Mouse (Mus musculus) layer of hippocampus, postnatal 36 days (tissue): ENCODE data around the gene Rasd1. TPM values are rescaled to one million over a fixed set of nuclear protein-coding genes. Genes with fewer than 3 reads are reported as not detected.
"Not testable (repeated sequence)": the region's sequence is repeated elsewhere in the genome, so short reads cannot be mapped to it uniquely, and the experiment has no call there.

Experiments
- DNase-seq, 2 experiments: peaks; one replicate each; pipeline ENCODE4 v3.0.0; 2022
- total RNA-seq, 2 experiments: library from RNA; stranded (reverse); gene quantifications; 2 replicates each; pipeline ENCODE4 v1.2.3; 2021

The Rasd1 gene
- total RNA-seq, 2 experiments from 2014 or later: 54.0 to 63.0 TPM

DNA sequence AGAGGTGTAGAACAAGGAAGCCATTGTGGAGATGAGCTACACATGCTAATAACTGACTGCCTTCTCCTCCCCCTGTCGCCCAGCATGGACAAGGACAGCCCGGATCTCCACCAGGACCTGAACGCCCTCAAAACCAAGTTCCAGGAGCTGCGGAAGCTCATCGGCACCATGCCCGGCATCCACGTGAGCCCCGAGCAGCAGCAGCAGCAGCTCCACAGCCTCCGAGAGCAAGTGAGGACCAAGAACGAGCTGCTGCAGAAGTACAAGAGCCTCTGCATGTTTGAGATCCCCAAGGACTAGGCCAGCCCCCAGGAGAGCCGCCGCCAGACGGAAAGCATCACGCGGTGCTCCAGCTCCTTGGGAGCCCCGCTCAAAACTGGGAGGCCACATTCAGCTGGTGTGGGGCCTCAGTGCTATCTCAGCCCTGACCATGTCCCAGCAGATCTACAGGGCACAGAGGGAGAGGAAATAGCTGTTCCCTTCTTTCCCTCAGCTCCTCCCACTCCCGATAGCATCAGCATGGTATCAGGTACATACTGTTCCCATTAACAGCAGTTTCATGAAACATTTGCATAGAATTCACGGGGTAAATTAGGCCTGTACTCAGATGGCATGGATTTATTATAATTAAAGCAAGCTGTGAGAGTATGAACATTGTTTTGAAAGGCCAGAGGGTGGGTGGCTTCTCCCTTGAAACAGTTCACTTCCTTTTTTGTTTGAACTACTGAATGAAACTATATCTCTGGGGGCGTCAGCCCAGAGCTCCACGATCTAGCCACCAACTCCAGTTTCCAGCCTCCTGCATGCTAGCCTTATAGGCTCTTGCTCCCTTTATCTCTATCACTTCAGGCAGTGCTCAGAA lies 4.0 kb downstream of the Rasd1 start:
- DNase-seq: peak in 1 of 2 experiments; percentile 25

DNA sequence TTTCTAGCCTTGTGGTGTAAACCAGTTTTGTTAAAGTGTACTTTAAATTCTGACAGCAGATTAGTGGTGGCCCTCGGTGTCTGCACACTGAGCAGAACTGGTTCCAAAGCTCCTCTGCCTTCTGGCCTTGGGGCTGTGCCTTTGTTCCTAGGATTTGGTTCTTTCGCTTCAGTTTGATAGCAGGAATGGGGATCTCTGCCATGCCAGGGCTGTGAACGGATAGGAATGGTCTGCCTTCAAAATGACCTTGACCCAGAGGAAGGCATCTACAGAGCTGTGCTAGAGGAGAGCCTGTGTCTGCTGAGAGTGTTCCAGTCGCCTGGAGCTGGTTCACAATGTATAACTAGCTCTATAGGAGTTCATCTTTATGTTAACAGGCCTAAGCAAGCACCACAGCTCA lies 5.3 kb downstream of the Rasd1 start:
- DNase-seq: no peak

DNA sequence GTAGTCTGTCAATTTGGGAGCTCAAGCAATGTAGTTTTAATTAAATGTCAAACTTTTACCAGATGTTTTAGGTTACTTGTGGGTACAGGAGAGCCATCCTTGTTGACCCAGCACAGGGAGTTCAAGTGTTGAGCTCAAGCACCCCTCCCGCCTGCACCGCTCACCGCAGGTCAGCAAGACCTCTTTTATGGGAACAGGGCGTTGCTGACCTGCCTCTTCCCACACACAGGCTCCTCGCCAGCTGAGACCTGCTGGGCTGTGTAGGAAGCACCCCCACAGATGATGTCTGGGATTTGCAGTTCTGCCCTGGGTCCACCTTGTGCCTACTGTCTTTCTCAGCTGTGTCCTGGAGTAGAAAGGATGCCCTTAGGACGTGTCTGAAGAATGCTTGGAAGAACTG lies 8.0 kb downstream of the Rasd1 start:
- no peak for DNase-seq

DNA sequence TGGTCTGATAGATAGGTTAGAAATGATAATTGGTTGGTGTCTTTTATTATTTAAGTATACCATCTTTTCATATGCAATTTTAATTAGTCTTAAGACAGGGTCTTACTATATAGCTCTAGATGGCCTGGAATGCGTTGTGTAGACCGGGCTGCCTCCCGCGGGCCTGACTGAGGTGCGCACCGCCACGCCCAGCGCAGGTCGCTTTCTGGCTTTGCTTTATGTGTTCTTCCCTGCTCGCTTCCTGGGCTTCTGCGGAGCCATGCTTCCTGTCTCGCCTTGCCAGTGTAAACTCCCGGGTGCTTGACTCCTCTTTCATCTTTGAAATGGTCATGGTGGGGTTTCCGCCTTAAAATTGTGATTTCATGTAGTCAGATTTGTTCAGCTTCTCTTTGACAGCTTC lies 11.9 kb downstream of the Rasd1 start:
- DNase-seq: no peak

DNA sequence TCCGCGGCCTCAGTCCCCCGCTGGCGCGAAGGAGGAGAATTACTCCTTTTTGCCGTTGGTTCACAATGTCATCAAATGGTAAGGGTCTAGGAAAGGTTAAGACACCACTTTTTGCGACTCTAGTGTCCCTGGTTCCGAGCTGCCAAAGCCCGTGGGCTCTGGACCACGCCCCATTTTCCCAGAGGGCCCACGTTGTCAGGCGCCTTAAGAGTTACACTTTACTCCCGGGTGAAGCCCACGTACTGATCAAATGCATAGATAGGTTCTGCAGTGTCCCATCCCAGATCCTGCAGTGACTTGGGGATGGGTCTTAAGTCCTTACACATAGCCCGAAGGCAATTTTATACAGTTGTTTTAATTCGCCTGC lies 16.4 kb downstream of the Rasd1 start:
- DNase-seq: no peak

DNA sequence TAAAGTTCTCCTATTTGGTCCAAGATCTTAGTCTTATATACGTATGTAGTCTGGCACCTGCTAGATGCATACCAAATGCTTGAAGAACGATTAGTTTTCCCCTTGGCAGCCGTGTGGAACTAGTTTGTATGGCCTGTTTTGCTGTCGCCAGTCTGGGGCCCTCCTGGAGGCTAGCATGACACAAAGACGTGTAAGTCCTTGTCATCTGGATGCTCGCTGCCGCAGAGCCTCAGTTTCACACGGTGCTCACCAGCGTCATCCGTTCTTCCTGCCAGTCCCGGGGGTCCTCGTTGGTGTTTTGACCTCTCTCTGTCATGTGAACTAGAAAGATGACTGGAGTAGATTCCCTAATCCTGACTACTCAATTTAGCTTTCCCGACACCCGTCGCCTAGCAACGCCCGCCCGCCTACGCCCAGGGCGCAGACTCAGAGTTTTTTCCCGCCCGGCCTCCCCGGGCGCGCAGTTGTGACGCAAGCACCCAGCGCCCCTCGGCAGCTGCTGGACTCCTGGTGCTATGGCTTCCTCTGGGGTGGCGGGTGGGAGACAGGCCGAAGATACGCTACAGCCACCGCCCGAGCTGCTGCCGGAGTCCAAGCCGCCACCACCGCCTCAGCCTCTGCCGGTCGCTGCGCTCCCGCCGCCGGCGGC lies 16.9 kb downstream of the Rasd1 start, which contains the start of gene Med9:
Gene Med9, plus strand, starts transcription at position 455 of the 649 bp plus-strand sequence.
- DNase-seq: peak; percentile 97

DNA sequence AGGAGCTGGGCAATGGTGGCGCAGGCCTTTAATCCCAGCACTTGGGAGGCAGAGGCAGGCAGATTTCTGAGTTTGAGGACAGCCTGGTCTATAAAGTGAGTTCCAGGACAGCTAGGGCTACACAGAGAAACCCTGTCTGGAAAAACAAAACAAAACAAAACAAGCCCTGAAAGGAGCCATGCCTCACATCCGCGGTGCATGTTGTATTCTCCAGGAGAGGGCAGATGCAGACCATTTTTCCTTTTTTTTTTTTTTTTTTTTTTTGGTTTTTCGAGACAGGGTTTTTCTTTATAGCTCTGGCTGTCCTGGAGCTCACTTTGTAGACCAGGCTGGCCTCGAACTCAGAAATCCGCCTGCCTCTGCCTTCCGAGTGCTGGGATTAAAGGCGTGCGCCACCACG lies 19.9 kb downstream of the Rasd1 start:
- DNase-seq: not testable (repeated sequence)

DNA sequence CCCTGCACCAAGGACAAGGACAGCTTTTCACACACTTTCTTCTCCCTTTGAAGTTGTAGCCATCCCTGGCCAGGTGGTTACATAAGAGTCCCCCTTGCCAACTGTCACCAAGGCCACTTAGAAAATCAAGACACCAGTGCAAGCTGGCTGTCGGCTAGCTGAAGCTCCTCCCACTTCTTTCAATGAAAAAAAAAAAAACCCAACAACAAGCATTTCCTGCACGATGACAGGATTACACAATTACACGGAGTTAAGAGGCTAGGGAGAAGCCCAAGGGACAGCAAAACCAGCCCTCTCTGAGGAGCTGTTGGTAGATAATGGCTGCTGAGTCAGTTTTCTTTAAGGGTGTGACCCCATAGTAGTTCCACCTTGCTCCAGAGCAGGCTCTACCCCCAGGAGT lies 23.4 kb downstream of the Rasd1 start:
- DNase-seq: no peak

DNA sequence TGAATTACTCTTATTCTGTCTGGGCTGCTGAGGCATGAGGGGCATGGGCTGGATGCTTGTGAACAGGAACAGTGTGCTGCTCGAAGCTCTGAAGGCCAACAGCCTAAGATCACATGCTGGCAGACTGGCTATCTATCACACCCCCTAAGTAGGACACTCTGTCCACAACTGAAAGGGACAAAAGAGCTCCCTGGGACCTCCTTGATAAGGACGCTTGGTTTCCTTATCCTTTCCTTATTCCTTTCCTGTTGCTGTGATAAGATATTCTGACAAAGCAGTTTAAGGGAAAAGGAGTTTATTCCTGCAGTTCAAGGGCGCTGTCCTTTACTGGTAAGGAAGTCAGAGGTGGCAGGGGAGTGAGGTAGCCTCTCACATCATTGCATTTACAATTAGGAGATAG lies 24.1 kb downstream of the Rasd1 start:
- no peak for DNase-seq

DNA sequence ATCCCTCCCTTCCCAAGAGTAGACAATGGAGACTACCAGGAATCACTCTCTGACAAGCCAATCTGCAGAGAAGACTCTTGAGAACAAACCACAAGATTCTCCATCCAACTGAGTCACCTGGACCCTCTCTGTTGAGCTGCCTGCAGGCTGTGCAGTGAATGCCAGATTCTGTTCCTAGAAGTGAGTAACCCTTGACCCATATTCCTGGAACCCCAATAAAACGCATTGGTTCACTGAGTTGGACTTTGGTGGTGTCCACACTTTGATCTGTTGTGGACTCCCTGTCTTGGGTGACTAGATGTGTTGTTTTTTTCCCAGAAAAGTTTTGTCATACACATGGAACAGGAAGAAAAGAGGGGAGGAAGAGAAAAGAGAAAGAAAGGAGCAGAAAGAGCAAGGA lies 24.9 kb downstream of the Rasd1 start:
- no peak for DNase-seq

DNA sequence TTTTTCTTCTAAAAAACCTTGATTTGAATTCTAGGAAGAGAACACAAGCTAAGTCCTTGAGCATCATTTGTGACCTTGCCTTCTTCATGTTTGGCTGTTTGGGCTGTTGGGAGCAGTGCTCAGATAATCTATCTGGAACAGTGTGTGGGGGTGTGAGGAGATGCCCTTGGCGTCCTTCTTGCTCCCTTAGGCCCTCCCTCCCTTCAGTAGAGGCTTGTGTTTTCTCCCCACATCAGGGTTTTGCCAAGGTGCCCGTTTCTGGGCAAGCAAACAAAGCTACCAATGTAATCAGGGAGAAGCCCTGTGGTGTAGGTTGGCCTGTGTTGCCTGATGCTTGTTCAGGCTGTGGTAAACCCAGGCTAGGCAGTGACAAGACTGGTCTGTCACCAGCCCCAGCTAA lies 27.1 kb downstream of the Rasd1 start:
- no peak for DNase-seq

DNA sequence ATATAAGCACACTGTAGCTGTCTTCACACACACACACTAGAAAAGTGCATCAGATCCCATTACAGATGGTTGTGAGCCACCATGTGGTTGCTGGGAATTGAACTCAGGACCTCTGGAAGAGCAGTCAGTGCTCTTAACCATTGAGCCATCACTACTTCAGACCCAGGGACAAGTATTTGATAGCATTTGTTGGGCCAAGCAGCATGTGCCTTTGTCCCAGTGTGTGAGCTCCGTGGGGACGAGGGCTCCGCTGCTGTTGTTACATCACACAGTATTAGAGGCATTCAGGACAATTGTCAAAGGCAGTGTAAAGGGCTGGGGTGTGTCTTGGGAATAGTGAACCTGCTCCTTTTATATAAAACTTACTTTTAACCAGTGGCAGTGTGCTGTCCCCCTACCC lies 27.7 kb downstream of the Rasd1 start:
- DNase-seq: no peak

DNA sequence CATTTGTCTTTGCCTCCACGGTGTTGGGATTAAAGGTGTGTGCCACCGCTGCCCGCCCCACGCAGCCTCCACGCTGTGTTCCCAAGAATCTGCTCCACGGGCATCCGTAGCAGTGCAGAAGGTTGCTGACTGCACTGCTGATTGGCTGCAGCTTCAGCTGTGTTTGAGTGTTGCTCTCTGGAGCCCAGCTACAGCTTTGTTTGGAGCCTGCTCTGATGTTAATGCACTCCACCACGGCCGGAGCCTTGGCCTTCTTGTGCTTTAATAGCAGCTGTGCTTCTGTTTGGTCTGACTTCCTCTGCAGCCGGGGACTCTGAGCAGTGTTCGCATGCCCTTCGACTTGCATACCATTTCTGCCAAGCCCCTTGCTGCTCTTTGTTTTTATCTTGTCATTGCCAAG lies 30.8 kb downstream of the Rasd1 start:
- no peak for DNase-seq

DNA sequence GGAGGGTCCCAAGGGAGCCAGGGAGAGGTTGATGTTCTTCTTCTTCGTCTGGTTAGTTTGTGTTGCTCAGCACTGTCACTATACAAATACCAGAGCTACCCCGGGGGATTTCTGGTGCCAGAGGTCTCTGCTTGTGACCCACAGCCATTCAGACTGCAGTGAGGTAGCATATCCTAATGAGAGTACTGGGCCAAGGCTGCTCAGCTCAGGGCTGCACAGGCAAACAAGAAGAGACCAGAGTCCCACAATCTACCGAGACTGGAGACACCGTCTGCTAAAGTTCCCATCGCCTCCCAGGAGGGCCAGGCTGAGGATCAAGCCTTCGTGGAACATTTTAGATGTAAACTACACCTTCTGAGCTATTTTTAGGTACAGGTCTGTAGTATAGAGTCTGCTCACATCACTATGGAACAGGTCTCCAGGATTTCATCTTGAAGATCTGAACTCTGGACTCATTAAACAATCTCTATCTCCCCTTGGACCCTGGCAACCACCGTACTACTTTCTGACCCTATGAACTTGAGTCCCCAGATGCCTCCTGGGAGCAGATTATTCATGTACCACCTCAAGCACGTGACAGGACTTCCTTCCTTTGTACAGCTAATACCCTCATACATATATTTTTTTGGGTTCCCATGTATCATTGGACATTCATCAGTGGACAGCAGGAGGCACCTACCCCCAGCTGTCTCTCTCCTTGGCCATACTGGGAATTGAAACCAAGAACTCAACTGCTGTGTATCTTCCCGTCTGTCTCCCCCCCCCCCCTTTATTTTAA lies 32.0 kb downstream of the Rasd1 start:
- DNase-seq: no peak

DNA sequence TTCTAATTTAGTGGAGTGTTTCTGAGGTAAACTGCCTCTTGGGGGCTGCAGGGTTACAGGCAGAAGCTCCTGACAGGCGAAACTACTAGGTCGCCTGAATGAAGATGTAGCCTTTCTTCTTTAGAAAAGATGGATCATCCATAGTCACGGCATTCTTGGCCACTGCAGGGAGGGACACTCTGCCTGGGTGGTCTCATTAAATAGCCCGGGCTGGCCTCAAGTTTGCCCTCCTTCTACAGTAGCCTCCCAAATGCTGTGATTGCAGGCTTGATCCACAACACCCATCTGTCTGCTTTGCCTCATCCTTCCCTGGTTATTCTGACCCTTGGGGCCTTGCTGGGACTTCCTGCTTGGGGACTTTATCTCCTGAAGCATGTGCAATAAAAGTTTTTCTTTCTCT lies 34.7 kb downstream of the Rasd1 start:
- no peak for DNase-seq

DNA sequence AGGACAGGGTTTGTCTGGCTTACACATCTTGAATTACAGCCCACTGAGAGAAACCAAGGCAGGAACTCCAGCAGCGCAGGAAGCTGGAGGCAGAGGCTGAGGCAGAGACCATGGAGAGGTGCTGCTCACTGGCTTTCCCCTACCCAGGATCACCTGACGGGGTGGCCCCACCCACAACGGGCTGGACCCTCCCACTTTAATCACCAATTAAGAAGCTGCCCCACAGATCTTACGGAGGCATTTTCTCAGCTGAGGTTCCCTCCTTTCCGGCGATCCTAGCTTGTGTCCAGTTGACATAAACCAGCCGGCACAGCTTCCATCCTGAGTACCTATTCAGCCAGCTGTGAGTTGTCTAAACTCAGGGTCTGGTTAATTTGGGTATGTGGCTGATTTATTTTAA lies 43.5 kb downstream of the Rasd1 start:
- no peak for DNase-seq

DNA sequence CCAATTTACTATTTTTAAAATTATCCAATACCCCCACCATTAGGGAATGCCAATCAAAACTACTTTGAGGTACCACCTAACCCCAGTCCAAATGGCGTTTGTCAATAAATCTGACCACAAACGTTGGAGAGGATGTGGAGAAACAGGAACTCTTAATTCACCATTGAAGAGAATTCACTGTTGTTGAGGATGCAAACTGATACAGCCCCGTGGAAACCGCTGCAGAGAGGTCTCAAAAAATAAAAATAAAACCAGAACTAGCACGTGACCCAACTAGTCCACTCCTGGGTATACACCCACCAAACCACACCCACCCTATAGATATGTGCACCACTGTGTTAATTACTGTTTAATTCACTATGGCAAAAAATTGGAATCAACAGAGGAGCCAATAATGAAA lies 44.4 kb downstream of the Rasd1 start:
- no peak for DNase-seq

DNA sequence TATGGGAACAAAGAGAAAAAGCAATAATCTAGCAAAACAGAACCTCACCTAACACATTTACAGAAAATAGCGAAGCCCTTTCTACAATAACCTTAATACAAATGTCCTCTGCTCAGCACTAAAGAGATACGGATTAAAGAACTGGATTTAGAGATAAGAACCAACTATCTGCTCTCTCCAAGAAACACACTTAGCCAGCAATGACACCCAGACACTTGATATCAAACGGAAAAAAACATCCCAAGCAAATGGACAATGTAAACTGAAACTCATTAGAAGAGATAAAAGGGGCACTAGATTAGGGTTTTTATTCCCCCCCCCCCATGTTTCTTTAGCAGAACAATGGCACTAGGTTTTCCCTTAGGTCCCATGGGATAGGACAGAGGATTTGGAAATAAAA lies 45.3 kb downstream of the Rasd1 start:
- no peak for DNase-seq

DNA sequence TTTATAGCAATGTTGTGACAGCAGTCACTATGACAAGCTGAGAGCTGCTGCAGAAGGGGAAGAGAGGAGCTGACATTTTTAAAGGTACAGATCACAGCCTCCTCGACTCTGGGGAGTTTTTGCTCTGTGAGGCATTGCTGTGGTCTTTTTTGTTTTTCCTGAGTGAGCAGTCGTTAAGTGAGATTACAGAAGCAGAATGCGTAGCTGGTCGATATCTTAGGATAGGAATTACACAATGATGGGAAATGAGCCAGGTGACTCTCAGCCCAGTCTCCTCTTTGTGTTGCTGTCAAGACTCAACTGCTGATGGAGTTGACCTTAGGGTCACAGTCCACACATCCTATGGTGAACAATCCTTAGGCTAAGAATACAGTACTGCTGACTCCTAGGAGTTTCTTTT lies 46.7 kb downstream of the Rasd1 start:
- DNase-seq: no peak

DNA sequence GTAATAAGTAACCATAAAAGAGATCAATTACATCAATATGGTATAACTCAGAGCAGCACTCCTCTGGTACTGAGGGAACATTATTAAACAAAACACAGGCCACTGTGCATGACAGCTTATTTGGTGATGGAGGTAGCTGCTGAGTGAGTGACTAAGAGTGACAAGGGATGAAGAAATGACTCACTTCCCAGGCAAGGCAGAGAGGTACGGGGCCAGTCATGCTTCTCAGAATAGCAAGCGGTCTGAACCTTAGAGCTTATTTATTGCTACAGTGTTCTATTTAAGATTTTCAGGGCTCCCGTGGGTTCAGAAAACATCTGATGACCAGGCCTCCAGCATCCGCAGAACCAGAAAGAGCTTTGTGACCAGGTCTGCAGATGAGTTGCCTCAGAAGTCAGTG lies 51.0 kb downstream of the Rasd1 start:
- no peak for DNase-seq
